Mouse (Mus musculus) embryo, embryonic 11 days (tissue): ENCODE measurements at regions not wholly inside any gene's neighbourhood (a gene's known extent, or its start where the extent isn't known, plus 50 kb on each side); places are given as distances from the start of the nearest gene placed in this dataset.
A peak's percentile ranks its signal among the peaks of the same experiment; 100 is the strongest.

Source experiments
- DNase-seq: peaks from one replicate; pipeline ENCODE4 v3.0.0-alpha.2; 2015

DNA sequence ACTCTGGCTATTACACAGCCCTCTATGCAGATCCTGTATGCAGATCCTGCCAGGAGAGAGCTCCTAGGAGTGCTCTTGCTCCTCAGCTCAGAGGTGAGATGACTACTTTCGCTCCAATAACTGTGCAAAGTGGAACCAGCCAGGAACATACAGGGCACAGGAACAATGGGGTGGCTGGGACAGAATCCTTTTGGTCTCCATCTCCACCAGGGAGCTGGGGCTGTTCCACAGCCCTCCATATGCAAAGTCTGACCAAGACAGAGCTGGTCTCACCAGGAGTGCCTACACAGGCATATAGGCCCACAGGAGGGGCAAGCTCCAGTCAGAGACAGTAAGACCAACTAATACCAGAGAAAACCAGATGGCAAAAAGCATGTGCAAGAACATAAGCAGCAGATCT lies 1081.1 kb downstream of the Fscb start:
- DNase-seq, result no peak

- DNase-seq, result no peak
Measured at GRCm38 (mm10) chr12:63380681-63381080, 1093.8 kb downstream of the Fscb start.

GRCm38 (mm10) chr12:63369259-63369822 lies 1105.1 kb downstream of the Fscb start:
- peak; percentile 1 for DNase-seq
